Mouse (Mus musculus) yolk sac, embryonic 10.5 days (tissue): ENCODE measurements around the gene Pex16.

ENCODE experiments used
- DNase-seq: peaks from one replicate; pipeline ENCODE4 v3.0.0-alpha.2; 2017; ENCODE audit warnings: low spot score

The Pex16 gene

DNA sequence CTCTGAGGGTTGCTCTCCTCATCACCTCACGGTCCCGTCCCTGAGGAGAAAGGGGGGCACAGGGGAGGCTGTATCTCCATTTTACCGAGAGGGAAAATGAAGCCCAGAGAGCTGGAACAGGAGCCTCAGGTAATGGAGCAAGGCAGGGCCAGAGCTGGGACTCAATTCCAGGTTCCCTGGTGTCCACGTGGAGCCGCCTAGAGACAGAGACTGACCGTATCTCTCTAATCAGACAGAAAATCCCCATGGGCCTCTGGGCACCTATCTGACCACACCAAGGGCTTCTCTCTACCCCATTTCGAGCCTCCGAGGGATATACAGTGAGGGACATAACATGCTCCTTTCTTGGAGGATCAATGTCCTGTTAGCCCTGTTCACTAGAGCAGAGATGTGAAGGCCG is 48.7 kb downstream of the Pex16 start:
- no peak for DNase-seq

- no peak for DNase-seq
Observed at GRCm38 (mm10) chr2:92423702-92424461, 49.4 kb downstream of the Pex16 start.

GRCm38 (mm10) chr2:92424462-92425308 is 50.2 kb downstream of the Pex16 start:
- no peak for DNase-seq

GRCm38 (mm10) chr2:92425366-92425765 is 50.9 kb downstream of the Pex16 start:
- DNase-seq, result no peak

DNA sequence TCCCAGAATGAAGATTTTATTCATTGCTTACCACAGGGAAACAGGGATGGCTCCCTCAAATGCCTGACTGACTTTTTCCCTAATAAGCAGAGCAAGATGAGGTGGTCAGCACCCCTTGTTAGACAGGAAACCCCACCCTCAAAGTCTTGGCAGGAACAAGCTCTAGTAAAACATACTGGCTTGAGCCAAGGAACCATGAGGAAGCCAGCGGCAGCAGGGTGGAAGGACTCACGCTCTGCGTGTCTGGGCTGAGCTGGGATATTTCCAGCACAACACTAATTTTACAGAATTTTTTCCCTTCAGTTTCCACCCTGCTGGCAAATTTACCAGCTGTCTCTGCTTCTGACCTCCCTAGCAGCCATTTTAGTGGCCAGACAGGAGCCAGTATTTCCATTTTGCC is 52.0 kb downstream of the Pex16 start:
- DNase-seq, result no peak

- DNase-seq, result peak; percentile 58
Observed at GRCm38 (mm10) chr2:92427882-92428281, 53.4 kb downstream of the Pex16 start.

DNA sequence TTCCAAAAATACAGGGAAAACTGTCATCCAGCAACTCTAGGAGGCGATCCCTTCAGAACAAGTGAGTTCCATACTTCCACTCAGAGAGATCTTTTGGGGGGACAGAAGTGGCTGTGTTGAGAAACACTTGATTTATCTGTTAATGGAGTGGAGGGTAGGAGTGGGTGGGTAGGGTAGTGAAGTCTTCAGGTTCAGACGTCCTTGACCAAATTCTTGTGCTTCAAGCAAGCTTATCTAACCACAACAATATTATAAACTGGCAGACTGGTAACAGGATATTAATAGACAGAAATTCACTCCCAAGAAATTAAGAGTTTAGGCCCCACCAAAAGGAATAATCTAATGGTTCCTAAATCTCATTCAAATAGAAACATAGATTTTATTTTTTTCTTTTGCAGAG is 55.6 kb downstream of the Pex16 start:
- no peak for DNase-seq
